Mouse (Mus musculus): ENCODE results near the gene Gm13539. TPM values are rescaled to one million over a fixed set of nuclear protein-coding genes. Genes with fewer than 3 reads are reported as not detected.

Gene Gm13539
- not detected for total RNA-seq (2023)

DNA sequence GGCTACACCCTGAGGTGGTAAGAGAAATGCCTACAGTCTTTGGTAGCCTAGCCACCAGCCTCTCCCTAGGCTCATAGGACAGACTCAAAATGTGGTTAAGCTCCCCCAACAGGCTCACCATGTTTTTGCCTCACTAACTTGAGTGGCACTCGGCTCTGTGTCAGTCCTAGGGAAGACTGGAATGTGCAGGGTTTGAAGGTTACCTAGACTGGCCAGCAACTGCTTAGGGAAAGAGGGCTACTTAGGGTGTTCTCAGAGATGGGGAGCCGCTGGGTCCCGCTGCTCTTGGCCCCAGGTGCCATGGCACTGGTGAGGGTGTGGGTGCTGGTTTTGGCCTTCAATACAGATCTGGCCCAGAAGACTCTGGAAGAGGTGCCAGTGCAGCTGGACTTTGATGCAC is at the start of gene Gm13539:
Gene Gm13539, plus strand, starts transcription at position 301 of the 400 bp plus-strand sequence.

GRCm38 (mm10) chr2:25736709-25737108 is 45.3 kb upstream of the Gm13539 start, which contains the start of gene Obp2b:
TSS of gene Obp2b (plus strand) at chr2:25737009.

GRCm38 (mm10) chr2:25765269-25765668 is 16.8 kb upstream of the Gm13539 start, which contains the start of gene Lcn3:
TSS of gene Lcn3 (plus strand) at chr2:25765569.

DNA sequence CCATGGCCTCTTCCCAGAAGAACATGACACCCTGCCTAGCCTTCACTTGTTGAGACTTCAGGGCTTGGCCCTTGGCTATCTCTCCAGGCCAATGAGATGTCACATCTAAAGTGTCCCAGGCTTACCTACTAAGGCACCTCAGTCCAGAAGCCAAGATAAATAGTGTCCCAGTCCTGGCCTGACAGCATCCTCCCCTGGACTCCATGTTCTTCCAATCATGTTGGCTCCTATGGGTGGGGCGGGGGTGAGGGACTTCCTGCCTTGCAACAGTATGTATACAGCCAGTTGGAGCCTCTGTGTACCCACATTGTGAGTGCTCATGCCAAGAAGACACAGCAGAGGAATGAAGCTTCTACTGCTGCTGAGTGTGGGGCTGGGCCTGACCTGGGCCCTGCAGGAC is 5.3 kb upstream of the Gm13539 start, which contains the start of gene Lcn11:
Gene Lcn11, plus strand, starts transcription at position 301 of the 400 bp plus-strand sequence.

DNA sequence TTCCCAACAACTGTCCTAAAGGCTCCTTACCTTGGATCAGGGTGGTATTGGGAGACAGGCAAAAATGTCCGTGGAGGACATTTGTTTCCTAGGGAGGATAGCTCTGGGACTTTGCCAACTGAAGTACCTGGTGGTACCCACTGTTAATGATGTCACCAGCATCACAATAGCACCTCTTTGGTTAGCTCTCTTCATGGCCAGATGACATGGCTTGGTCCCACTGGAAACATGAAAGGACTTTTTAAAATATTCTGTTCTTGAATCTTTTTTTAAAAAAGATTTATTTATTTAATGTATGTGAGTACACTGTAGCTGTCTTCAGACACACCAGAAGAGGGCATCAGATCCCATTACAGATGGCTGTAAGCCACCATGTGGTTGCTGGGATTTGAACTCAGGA is 33.7 kb downstream of the Gm13539 start, which contains the start of gene Glt6d1:
Gene Glt6d1, minus strand, starts transcription at position 101 of the 400 bp plus-strand sequence.

GRCm38 (mm10) chr2:25822806-25823205 is 40.7 kb downstream of the Gm13539 start, which contains the start of gene Lcn9:
TSS of gene Lcn9 (plus strand) at chr2:25823153.

Other genes starting within 250 kb of the Gm13539 start
- gene Traf2, start 235.3 kb upstream of the Gm13539 start, total RNA-seq (2023), result 40.5 TPM
- gene Edf1, start 224.4 kb upstream of the Gm13539 start, total RNA-seq (2023), result 100 TPM
- 2.0 TPM for gene Mamdc4, start 207.4 kb upstream of the Gm13539 start, total RNA-seq (2023)
- gene Phpt1, start 207.0 kb upstream of the Gm13539 start, total RNA-seq (2023), result 18.9 TPM
- gene Ajm1, start 200.5 kb upstream of the Gm13539 start, total RNA-seq (2023), result 0.70 TPM
- gene Rabl6, start 173.7 kb upstream of the Gm13539 start, total RNA-seq (2023), result 115 TPM
- gene Ccdc183, start 164.6 kb upstream of the Gm13539 start, total RNA-seq (2023), result not detected
- gene Tmem141, start 160.3 kb upstream of the Gm13539 start, total RNA-seq (2023), result 0.80 TPM
- 2.1 TPM for gene Fcna, start 154.2 kb upstream of the Gm13539 start, total RNA-seq (2023)
- not detected for gene Lcn8, start 129.1 kb upstream of the Gm13539 start, total RNA-seq (2023)
- not detected for gene Lcn5, start 124.3 kb upstream of the Gm13539 start, total RNA-seq (2023)
- not detected for gene Lcn6, start 105.5 kb upstream of the Gm13539 start, total RNA-seq (2023)
- gene Lcn10, start 99.5 kb upstream of the Gm13539 start, total RNA-seq (2023), result not detected
- not detected for gene Obp2a, start 82.2 kb upstream of the Gm13539 start, total RNA-seq (2023)
- gene Bmyc, start 75.5 kb upstream of the Gm13539 start, total RNA-seq (2023), result 16.7 TPM
- gene Obp2b, start 45.2 kb upstream of the Gm13539 start, total RNA-seq (2023), result not detected
- gene Lcn3, start 16.7 kb upstream of the Gm13539 start, total RNA-seq (2023), result not detected
- not detected for gene Lcn11, start 5.2 kb upstream of the Gm13539 start, total RNA-seq (2023)
- gene Glt6d1, start 33.6 kb downstream of the Gm13539 start, total RNA-seq (2023), result not detected
- not detected for gene Lcn9, start 40.9 kb downstream of the Gm13539 start, total RNA-seq (2023)
- gene Sohlh1, start 65.0 kb downstream of the Gm13539 start, total RNA-seq (2023), result not detected
- gene Kcnt1, start 81.5 kb downstream of the Gm13539 start, total RNA-seq (2023), result not detected
- 38.6 TPM for gene Camsap1, start 201.0 kb downstream of the Gm13539 start, total RNA-seq (2023)
- gene Ubac1, start 239.5 kb downstream of the Gm13539 start, total RNA-seq (2023), result 36.3 TPM